Mouse (Mus musculus): Measurements from ENCODE around the gene Il1r1. TPM values are rescaled to one million over a fixed set of nuclear protein-coding genes. Genes with fewer than 3 reads are reported as not detected.

Il1r1 gene
- total and polyA plus RNA-seq, 3 experiments = 0.22 TPM; not detected in 2

GRCm38 (mm10) chr1:40223591-40223990, 1.3 kb upstream of the Il1r1 start:
- H3K4me1 ChIP-seq (ENCODE audit: insufficient read depth, low read depth, low read length) = no peaks in the 10 kb centered on the region
- peaks cover 32% of the 10 kb centered on the region for H3K27me3 ChIP-seq (ENCODE audit: insufficient read depth, low read length)
- no peak overlapping the region for H3K4me3 ChIP-seq (ENCODE audit: low read depth, low read length)
- H3K36me3 ChIP-seq (replicated peaks) = no peaks in the 10 kb centered on the region
- H3K9me3 ChIP-seq (replicated peaks) = no peaks in the 10 kb centered on the region
- no peak for TF ChIP-seq GATA1 (IDR thresholded peaks at IDR 0.05; ENCODE audit: borderline replicate concordance, low read length)
- no peak for DNase-seq (ENCODE audit: low spot score)
- no peak for ATAC-seq (ENCODE audit: extremely low read depth, insufficient number of reproducible peaks, low FRiP score, poor library complexity, severe bottlenecking)

- ATAC-seq (ENCODE audit: extremely low read depth, insufficient number of reproducible peaks, low FRiP score, poor library complexity, severe bottlenecking) (no peak), DNase-seq (ENCODE audit: low spot score) (no peak)
- peaks cover 35% of the 10 kb centered on the region for H3K27me3 ChIP-seq (ENCODE audit: insufficient read depth, low read length)
- TF ChIP-seq TAL1 (conservative IDR thresholded peaks at IDR 0.05; ENCODE audit: low read depth, low read length) (no peak), GATA2 (IDR thresholded peaks at IDR 0.05; ENCODE audit: borderline replicate concordance, low read depth, low read length) (no peak), CTCF (IDR thresholded peaks at IDR 0.05; ENCODE audit: low read depth, low read length) (no peak), POLR2AphosphoS5 (IDR thresholded peaks at IDR 0.05; ENCODE audit: insufficient replicate concordance, low read depth, low read length) (no peak), GATA1 (IDR thresholded peaks at IDR 0.05; ENCODE audit: borderline replicate concordance, low read length) (no peak)
- H3K9me3 ChIP-seq (replicated peaks) = no peaks in the 10 kb centered on the region
- H3K4me3 ChIP-seq (ENCODE audit: low read depth, low read length) = no peak overlapping the region
- no peaks in the 10 kb centered on the region for H3K36me3 ChIP-seq (replicated peaks)
- peaks cover 5% of the 10 kb centered on the region for H3K4me1 ChIP-seq (ENCODE audit: insufficient read depth, low read depth, low read length)
Measured at GRCm38 (mm10) chr1:40225580-40225979, 700 bp downstream of the Il1r1 start.

GRCm38 (mm10) chr1:40229033-40229432, 4.2 kb downstream of the Il1r1 start:
- no peak overlapping the region for H3K4me3 ChIP-seq (ENCODE audit: low read depth, low read length)
- H3K27me3 ChIP-seq (ENCODE audit: insufficient read depth, low read length) = peaks cover 31% of the 10 kb centered on the region
- no peaks in the 10 kb centered on the region for H3K36me3 ChIP-seq (replicated peaks)
- DNase-seq (ENCODE audit: low spot score) (no peak), ATAC-seq (ENCODE audit: extremely low read depth, insufficient number of reproducible peaks, low FRiP score, poor library complexity, severe bottlenecking) (no peak)
- peaks cover 11% of the 10 kb centered on the region for H3K4me1 ChIP-seq (ENCODE audit: insufficient read depth, low read depth, low read length)
- TF ChIP-seq TAL1 (conservative IDR thresholded peaks at IDR 0.05; ENCODE audit: low read depth, low read length) (no peak), GATA1 (IDR thresholded peaks at IDR 0.05; ENCODE audit: borderline replicate concordance, low read length) (no peak), GATA2 (IDR thresholded peaks at IDR 0.05; ENCODE audit: borderline replicate concordance, low read depth, low read length) (no peak), POLR2AphosphoS5 (IDR thresholded peaks at IDR 0.05; ENCODE audit: insufficient replicate concordance, low read depth, low read length) (no peak), CTCF (IDR thresholded peaks at IDR 0.05; ENCODE audit: low read depth, low read length) (no peak)
- no peaks in the 10 kb centered on the region for H3K9me3 ChIP-seq (replicated peaks)

- Histone ChIP-seq H3K36me3 (replicated peaks) (no peaks in the 10 kb centered on the region), H3K27me3 (ENCODE audit: insufficient read depth, low read length) (peaks cover 26% of the 10 kb centered on the region), H3K4me3 (ENCODE audit: low read depth, low read length) (no peak overlapping the region), H3K9me3 (replicated peaks) (no peaks in the 10 kb centered on the region), H3K4me1 (ENCODE audit: insufficient read depth, low read depth, low read length) (peaks cover 11% of the 10 kb centered on the region)
- TF ChIP-seq GATA1 (IDR thresholded peaks at IDR 0.05; ENCODE audit: borderline replicate concordance, low read length) = no peak
- TF ChIP-seq TAL1 (conservative IDR thresholded peaks at IDR 0.05; ENCODE audit: low read depth, low read length) = no peak
- TF ChIP-seq GATA2 (IDR thresholded peaks at IDR 0.05; ENCODE audit: borderline replicate concordance, low read depth, low read length) = no peak
- no peak for TF ChIP-seq POLR2AphosphoS5 (IDR thresholded peaks at IDR 0.05; ENCODE audit: insufficient replicate concordance, low read depth, low read length)
- no peak for TF ChIP-seq CTCF (IDR thresholded peaks at IDR 0.05; ENCODE audit: low read depth, low read length)
- ATAC-seq (ENCODE audit: extremely low read depth, insufficient number of reproducible peaks, low FRiP score, poor library complexity, severe bottlenecking) (no peak), DNase-seq (ENCODE audit: low spot score) (no peak)
Measured at GRCm38 (mm10) chr1:40229771-40230280, 4.9 kb downstream of the Il1r1 start.

- ATAC-seq (ENCODE audit: extremely low read depth, insufficient number of reproducible peaks, low FRiP score, poor library complexity, severe bottlenecking) (peak; percentile 28; the same call in 1 of the 2 replicates), DNase-seq (ENCODE audit: low spot score) (no peak)
- no peak overlapping the region for H3K4me3 ChIP-seq (ENCODE audit: low read depth, low read length)
- peaks cover 23% of the 10 kb centered on the region for H3K27me3 ChIP-seq (ENCODE audit: insufficient read depth, low read length)
- H3K36me3 ChIP-seq (replicated peaks) = no peaks in the 10 kb centered on the region
- TF ChIP-seq CTCF (IDR thresholded peaks at IDR 0.05; ENCODE audit: low read depth, low read length) (no peak), POLR2AphosphoS5 (IDR thresholded peaks at IDR 0.05; ENCODE audit: insufficient replicate concordance, low read depth, low read length) (no peak), TAL1 (conservative IDR thresholded peaks at IDR 0.05; ENCODE audit: low read depth, low read length) (peak; percentile 15; the same call in 1 of the 2 replicates)
- H3K4me1 ChIP-seq (ENCODE audit: insufficient read depth, low read depth, low read length) = peaks cover 11% of the 10 kb centered on the region
- H3K9me3 ChIP-seq (replicated peaks) = no peaks in the 10 kb centered on the region
Measured at GRCm38 (mm10) chr1:40230336-40230735, 5.5 kb downstream of the Il1r1 start.

- H3K4me3 ChIP-seq (ENCODE audit: low read depth, low read length) = no peak overlapping the region
- no peaks in the 10 kb centered on the region for H3K9me3 ChIP-seq (replicated peaks)
- no peak for DNase-seq (ENCODE audit: low spot score)
- TF ChIP-seq CTCF (IDR thresholded peaks at IDR 0.05; ENCODE audit: low read depth, low read length) (0 out of 2 replicates have a peak, but pooled peaks have one; percentile 5), GATA1 (IDR thresholded peaks at IDR 0.05; ENCODE audit: borderline replicate concordance, low read length) (no peak)
- H3K36me3 ChIP-seq (replicated peaks) = no peaks in the 10 kb centered on the region
- peaks cover 23% of the 10 kb centered on the region for H3K27me3 ChIP-seq (ENCODE audit: insufficient read depth, low read length)
- no peak for ATAC-seq (ENCODE audit: extremely low read depth, insufficient number of reproducible peaks, low FRiP score, poor library complexity, severe bottlenecking)
- peaks cover 11% of the 10 kb centered on the region for H3K4me1 ChIP-seq (ENCODE audit: insufficient read depth, low read depth, low read length)
Measured at GRCm38 (mm10) chr1:40231116-40231515, 6.2 kb downstream of the Il1r1 start.

GRCm38 (mm10) chr1:40233217-40233616, 8.3 kb downstream of the Il1r1 start:
- H3K9me3 ChIP-seq (replicated peaks) = no peaks in the 10 kb centered on the region
- peaks cover 28% of the 10 kb centered on the region for H3K27me3 ChIP-seq (ENCODE audit: insufficient read depth, low read length)
- H3K4me1 ChIP-seq (ENCODE audit: insufficient read depth, low read depth, low read length) = peaks cover 11% of the 10 kb centered on the region
- DNase-seq (ENCODE audit: low spot score) (no peak), ATAC-seq (ENCODE audit: extremely low read depth, insufficient number of reproducible peaks, low FRiP score, poor library complexity, severe bottlenecking) (no peak)
- H3K4me3 ChIP-seq (ENCODE audit: low read depth, low read length) = no peak overlapping the region
- TF ChIP-seq CTCF (IDR thresholded peaks at IDR 0.05; ENCODE audit: low read depth, low read length) (no peak), GATA1 (IDR thresholded peaks at IDR 0.05; ENCODE audit: borderline replicate concordance, low read length) (no peak), GATA2 (IDR thresholded peaks at IDR 0.05; ENCODE audit: borderline replicate concordance, low read depth, low read length) (no peak), POLR2AphosphoS5 (IDR thresholded peaks at IDR 0.05; ENCODE audit: insufficient replicate concordance, low read depth, low read length) (no peak), TAL1 (conservative IDR thresholded peaks at IDR 0.05; ENCODE audit: low read depth, low read length) (no peak)
- no peaks in the 10 kb centered on the region for H3K36me3 ChIP-seq (replicated peaks)
